Comparison of ENCODE assay signal across 8 mouse cellular contexts in genomic region chr2:69897039-69897617, GRCm38 (mm10). TPM values are rescaled to one million over a fixed set of nuclear protein-coding genes. Genes with fewer than 3 reads are reported as not detected.
DNase-seq lines count a peak whose midpoint lies in the region; ATAC-seq lines count a peak whose summit lies in the region.

Ubr3 (plus strand) TSS chr2:69897246.

- peak within 1 kb of the TSS; percentile 90 for H3K27ac ChIP-seq in intestine, embryonic 14.5 days (ENCODE audit: low read depth)

- 1% methylated on average over 36 of the region's 65 CpGs for WGBS in intestine, embryonic 14.5 days

- intact Hi-C loops in left cerebral cortex, postnatal 14 days (cut with DNase I) = no loop called here

- H3K36me3 ChIP-seq in intestine, embryonic 14.5 days (ENCODE audit: control insufficient read depth, insufficient read depth, low read length) = peaks cover 11% of the 10 kb centered on the region; the same call in 1 of the 2 replicates

- H3K4me3 ChIP-seq in intestine, embryonic 14.5 days (ENCODE audit: low read depth, low read length) = peak within 1 kb of the TSS; percentile 96

- H3K9ac ChIP-seq in intestine, embryonic 14.5 days (ENCODE audit: low read length) = peak within 1 kb of the TSS; percentile 98

- peak; percentile 99 for DNase-seq in adrenal gland, adult 18-20 months (ENCODE audit: low spot score in 2 of 2)
- DNase-seq in embryo, embryonic 11 days = peak; percentile 97
- peak; percentile 98 for DNase-seq in gastrocnemius, postnatal 25 days
- peak; percentile 98 for DNase-seq in intestine, embryonic 14.5 days (ENCODE audit: low spot score)
- peak; percentile 96 for DNase-seq in left cerebral cortex, postnatal 14 days (ENCODE audit: low spot score in 2 of 2)
- peak; percentile 96 for DNase-seq in mesoderm, embryonic 11.5 days (ENCODE audit: low read depth, low spot score)
- peak; percentile 94 to 95 for DNase-seq in right cerebral cortex, postnatal 36 days (ENCODE audit: low spot score in 2 of 2)
- peak; percentile 96 for DNase-seq in yolk sac, embryonic 10.5 days (ENCODE audit: low spot score)

- H3K9me3 ChIP-seq in intestine, embryonic 14.5 days (ENCODE audit: control insufficient read depth, low read length) = no peaks in the 10 kb centered on the region

- H3K4me1 ChIP-seq in intestine, embryonic 14.5 days (replicated peaks; ENCODE audit: control insufficient read depth, insufficient read depth, low read length) = peaks cover 6% of the 10 kb centered on the region

- ATAC-seq in intestine, embryonic 14.5 days (replicated peaks; ENCODE audit: low FRiP score, low TSS enrichment, low read depth) = peak; percentile 99

- H3K4me2 ChIP-seq in intestine, embryonic 14.5 days (ENCODE audit: low read length) = peak within 1 kb of the TSS; percentile 93

- H3K27me3 ChIP-seq in intestine, embryonic 14.5 days (replicated peaks; ENCODE audit: control insufficient read depth, insufficient read depth, low read length) = no peaks in the 10 kb centered on the region

RNA-seq across cellular contexts. Expression of gene Ubr3, which starts in this region (rescaled TPM):
- 10 to 100 TPM; 66.6 to 85.9 TPM for total RNA-seq in adrenal gland, adult 18-20 months (2021)
- 100 to 1,000 TPM; 151 to 165 TPM for total RNA-seq in gastrocnemius, postnatal 25 days (2021)
- 17.1 and 19.0 TPM in 2 replicates for polyA plus RNA-seq in intestine, embryonic 14.5 days (2014; fragmentation: Nextera tagmentation; extraction: Ambion mirVana)
- 100 to 1,000 TPM; 142 to 153 TPM for total RNA-seq in left cerebral cortex, postnatal 14 days (2021)

Comparison
In these comparisons a context has a peak if more than half of its experiments do, and no peak if none do; other contexts are left out.
1. Peak in every context shown above with its lines: DNase-seq, ATAC-seq, H3K4me3 ChIP-seq and H3K27ac ChIP-seq.